Mouse (Mus musculus): Measurements from ENCODE around the gene Itm2c. TPM values are rescaled to one million over a fixed set of nuclear protein-coding genes. Genes with fewer than 3 reads are reported as not detected.
A peak's percentile ranks its signal among the peaks of the same experiment; 100 is the strongest.

The Itm2c gene
- total RNA-seq, 4 experiments from 2014 or later: 782 to 804 (median 787) TPM

- no peak for DNase-seq (ENCODE audit: low spot score in 2 of 2)
Observed at GRCm38 (mm10) chr1:85898761-85899387, 4.8 kb downstream of the Itm2c start.

- no peak for DNase-seq (ENCODE audit: low spot score in 2 of 2)
Observed at GRCm38 (mm10) chr1:85899388-85899761, 5.3 kb downstream of the Itm2c start.

- DNase-seq (ENCODE audit: low spot score in 2 of 2): no peak
Observed at GRCm38 (mm10) chr1:85900521-85901333, 6.6 kb downstream of the Itm2c start.

- no peak for DNase-seq (ENCODE audit: low spot score in 2 of 2)
Observed at GRCm38 (mm10) chr1:85901516-85902107, 7.5 kb downstream of the Itm2c start.

GRCm38 (mm10) chr1:85902108-85902561 is 8.1 kb downstream of the Itm2c start:
- DNase-seq (ENCODE audit: low spot score in 2 of 2): no peak

GRCm38 (mm10) chr1:85906892-85907291 is 12.8 kb downstream of the Itm2c start:
- DNase-seq (ENCODE audit: low spot score in 2 of 2): no peak

- DNase-seq (ENCODE audit: low spot score in 2 of 2): no peak
Observed at GRCm38 (mm10) chr1:85908754-85909590, 14.9 kb downstream of the Itm2c start.

- DNase-seq (ENCODE audit: low spot score in 2 of 2): no peak
Observed at GRCm38 (mm10) chr1:85913078-85913755, 19.1 kb downstream of the Itm2c start.

GRCm38 (mm10) chr1:85915890-85916289 is 21.8 kb downstream of the Itm2c start:
- no peak for DNase-seq (ENCODE audit: low spot score in 2 of 2)

GRCm38 (mm10) chr1:85916830-85917450 is 22.9 kb downstream of the Itm2c start:
- DNase-seq (ENCODE audit: low spot score in 2 of 2): peak; percentile 68 to 75

- DNase-seq (ENCODE audit: low spot score in 2 of 2): no peak
Observed at GRCm38 (mm10) chr1:85919621-85920020, 25.5 kb downstream of the Itm2c start.

- peak; percentile 61 to 73 for DNase-seq (ENCODE audit: low spot score in 2 of 2)
Observed at GRCm38 (mm10) chr1:85921725-85922124, 27.6 kb downstream of the Itm2c start.

- DNase-seq (ENCODE audit: low spot score in 2 of 2): no peak
Observed at GRCm38 (mm10) chr1:85922127-85922864, 28.2 kb downstream of the Itm2c start.

- DNase-seq (ENCODE audit: low spot score in 2 of 2): no peak
Observed at GRCm38 (mm10) chr1:85922865-85923211, 28.8 kb downstream of the Itm2c start.

- no peak for DNase-seq (ENCODE audit: low spot score in 2 of 2)
Observed at GRCm38 (mm10) chr1:85925183-85925582, 31.1 kb downstream of the Itm2c start.

GRCm38 (mm10) chr1:85928057-85928687 is 34.1 kb downstream of the Itm2c start, which contains the start of gene 4933407L21Rik:
4933407L21Rik (plus strand) TSS chr1:85928483.
- peak; percentile 81 to 83 for DNase-seq (ENCODE audit: low spot score in 2 of 2)

- DNase-seq (ENCODE audit: low spot score in 2 of 2): no peak
Observed at GRCm38 (mm10) chr1:85928688-85929065, 34.6 kb downstream of the Itm2c start.

GRCm38 (mm10) chr1:85929406-85929805 is 35.3 kb downstream of the Itm2c start:
- no peak for DNase-seq (ENCODE audit: low spot score in 2 of 2)

- peak; percentile 61 to 65 for DNase-seq (ENCODE audit: low spot score in 2 of 2)
Observed at GRCm38 (mm10) chr1:85931170-85931569, 37.1 kb downstream of the Itm2c start.
